Mouse (Mus musculus): ENCODE data around the gene Tnr. TPM values are rescaled to one million over a fixed set of nuclear protein-coding genes. Genes with fewer than 3 reads are reported as not detected.

Gene Tnr
- total and polyA plus RNA-seq, 2 experiments from 2014 or later = 5.4 to 51.5 TPM

GRCm38 (mm10) chr1:159645719-159646118 is 122.2 kb downstream of the Tnr start:
- Histone ChIP-seq H3K27me3 (ENCODE audit: insufficient read depth, low read length) (no peaks in the 10 kb centered on the region), H3K9me3 (ENCODE audit: low read length) (no peaks in the 10 kb centered on the region), H3K4me3 (ENCODE audit: low read length) (no peak overlapping the region), H3K9ac (replicated peaks; ENCODE audit: low read length) (no peak overlapping the region), H3K4me1 (ENCODE audit: insufficient read depth, low read length) (no peaks in the 10 kb centered on the region), H3K27ac (no peak overlapping the region), H3K36me3 (ENCODE audit: insufficient read depth, low read length) (no peaks in the 10 kb centered on the region), H3K4me2 (ENCODE audit: low read depth, low read length) (no peak overlapping the region)
- 93% methylated on average over 4 of the region's 4 CpGs for WGBS
- ATAC-seq = no peak
- DNase-seq (ENCODE audit: low spot score) = no peak
- no peak for TF ChIP-seq CTCF (IDR thresholded peaks at IDR 0.05; ENCODE audit: low read depth)

DNA sequence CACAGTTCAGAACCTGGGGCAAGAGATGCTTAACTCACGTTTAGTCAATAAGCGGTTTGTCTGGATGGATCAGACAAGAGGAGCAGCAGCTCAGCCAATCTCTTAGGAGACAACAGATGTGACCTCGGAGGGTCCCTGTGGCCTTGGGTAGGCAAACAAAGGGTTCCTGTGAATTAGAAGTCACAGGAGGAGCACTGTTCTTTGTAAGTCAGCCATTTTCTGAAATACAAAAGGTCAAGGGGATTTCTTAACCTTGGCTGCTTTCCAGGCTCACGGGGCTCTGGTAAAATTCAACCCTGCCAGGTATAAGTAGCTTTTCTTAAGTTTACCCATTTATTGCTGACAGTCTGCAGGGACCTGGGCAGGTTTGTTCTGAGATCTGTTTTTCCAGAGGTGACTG is 126.9 kb downstream of the Tnr start:
- H3K36me3 ChIP-seq (ENCODE audit: insufficient read depth, low read length) = no peaks in the 10 kb centered on the region
- no peak overlapping the region for H3K27ac ChIP-seq
- no peak overlapping the region for H3K9ac ChIP-seq (replicated peaks; ENCODE audit: low read length)
- H3K4me2 ChIP-seq (ENCODE audit: low read depth, low read length) = no peak overlapping the region
- no peaks in the 10 kb centered on the region for H3K27me3 ChIP-seq (ENCODE audit: insufficient read depth, low read length)
- ATAC-seq = no peak
- H3K9me3 ChIP-seq (ENCODE audit: low read length) = no peaks in the 10 kb centered on the region
- WGBS = 36% methylated on average over 4 of the region's 4 CpGs
- DNase-seq (ENCODE audit: low spot score) = no peak
- TF ChIP-seq CTCF (IDR thresholded peaks at IDR 0.05; ENCODE audit: low read depth) = no peak
- H3K4me1 ChIP-seq (ENCODE audit: insufficient read depth, low read length) = no peaks in the 10 kb centered on the region
- no peak overlapping the region for H3K4me3 ChIP-seq (ENCODE audit: low read length)

GRCm38 (mm10) chr1:159655241-159655640 is 131.7 kb downstream of the Tnr start:
- H3K9ac ChIP-seq (replicated peaks; ENCODE audit: low read length) = no peak overlapping the region
- H3K27ac ChIP-seq = no peak overlapping the region
- no peaks in the 10 kb centered on the region for H3K36me3 ChIP-seq (ENCODE audit: insufficient read depth, low read length)
- DNase-seq (ENCODE audit: low spot score) (no peak), ATAC-seq (no peak)
- no peaks in the 10 kb centered on the region for H3K9me3 ChIP-seq (ENCODE audit: low read length)
- no peaks in the 10 kb centered on the region for H3K27me3 ChIP-seq (ENCODE audit: insufficient read depth, low read length)
- whole genome bisulfite sequencing = 70% methylated on average over 3 of the region's 3 CpGs
- TF ChIP-seq CTCF (IDR thresholded peaks at IDR 0.05; ENCODE audit: low read depth) = no peak
- no peak overlapping the region for H3K4me2 ChIP-seq (ENCODE audit: low read depth, low read length)
- H3K4me1 ChIP-seq (ENCODE audit: insufficient read depth, low read length) = 0 out of 2 replicates have a peak, but pooled peaks cover 3% of the 10 kb centered on the region
- no peak overlapping the region for H3K4me3 ChIP-seq (ENCODE audit: low read length)

DNA sequence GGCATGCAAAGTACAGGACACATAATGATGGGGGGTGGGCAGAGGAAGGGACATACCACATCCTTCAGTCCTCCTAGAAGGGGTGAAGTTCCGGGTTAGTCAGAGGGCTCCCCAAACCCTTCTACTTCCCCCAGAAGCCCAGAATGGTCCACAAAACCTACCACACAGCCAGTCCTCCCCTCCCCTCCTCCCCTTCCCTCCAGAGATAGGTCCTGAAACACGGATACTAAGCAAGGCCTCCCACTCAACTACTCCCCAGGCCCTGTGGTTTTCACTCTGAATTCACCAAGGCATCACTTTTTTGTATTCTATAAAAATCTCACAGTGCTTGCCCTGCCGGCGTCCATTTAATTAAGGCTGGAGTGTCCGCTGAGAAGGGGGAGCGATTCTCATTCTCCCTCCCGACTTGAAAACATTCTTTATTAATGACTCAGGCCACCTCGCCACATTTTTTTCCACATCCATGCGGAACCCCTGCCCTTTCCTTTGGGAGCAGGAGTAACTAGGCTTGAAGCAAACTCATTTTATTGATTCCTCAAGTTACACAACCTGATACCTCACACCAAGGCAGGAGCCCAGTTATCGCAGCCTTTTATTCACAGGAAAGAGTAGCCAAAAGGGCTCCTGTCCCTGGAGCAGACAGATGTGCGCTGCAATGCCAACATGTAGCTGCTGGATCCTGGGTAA is 134.4 kb downstream of the Tnr start:
- Histone ChIP-seq H3K27ac (no peak overlapping the region), H3K9me3 (ENCODE audit: low read length) (no peaks in the 10 kb centered on the region), H3K4me3 (ENCODE audit: low read length) (no peak overlapping the region), H3K36me3 (ENCODE audit: insufficient read depth, low read length) (no peaks in the 10 kb centered on the region), H3K27me3 (ENCODE audit: insufficient read depth, low read length) (no peaks in the 10 kb centered on the region), H3K9ac (replicated peaks; ENCODE audit: low read length) (no peak overlapping the region), H3K4me1 (ENCODE audit: insufficient read depth, low read length) (peaks cover 3% of the 10 kb centered on the region; the same call in 1 of the 2 replicates), H3K4me2 (ENCODE audit: low read depth, low read length) (no peak overlapping the region)
- ATAC-seq (no peak), DNase-seq (ENCODE audit: low spot score) (no peak)
- WGBS = 30% methylated on average over 11 of the region's 11 CpGs
- no peak for TF ChIP-seq CTCF (IDR thresholded peaks at IDR 0.05; ENCODE audit: low read depth)

GRCm38 (mm10) chr1:159660620-159661501 is 137.3 kb downstream of the Tnr start:
- Histone ChIP-seq H3K4me3 (ENCODE audit: low read length) (no peak overlapping the region), H3K36me3 (ENCODE audit: insufficient read depth, low read length) (no peaks in the 10 kb centered on the region), H3K4me1 (ENCODE audit: insufficient read depth, low read length) (peaks cover 3% of the 10 kb centered on the region; the same call in 1 of the 2 replicates), H3K27me3 (ENCODE audit: insufficient read depth, low read length) (no peaks in the 10 kb centered on the region), H3K27ac (peak overlapping the region; percentile 61), H3K9me3 (ENCODE audit: low read length) (no peaks in the 10 kb centered on the region), H3K4me2 (ENCODE audit: low read depth, low read length) (no peak overlapping the region), H3K9ac (replicated peaks; ENCODE audit: low read length) (no peak overlapping the region)
- peak; percentile 75 for DNase-seq (ENCODE audit: low spot score)
- ATAC-seq = peak; percentile 93
- TF ChIP-seq CTCF (IDR thresholded peaks at IDR 0.05; ENCODE audit: low read depth) = no peak
- 42% methylated on average over 6 of the region's 6 CpGs for WGBS

DNA sequence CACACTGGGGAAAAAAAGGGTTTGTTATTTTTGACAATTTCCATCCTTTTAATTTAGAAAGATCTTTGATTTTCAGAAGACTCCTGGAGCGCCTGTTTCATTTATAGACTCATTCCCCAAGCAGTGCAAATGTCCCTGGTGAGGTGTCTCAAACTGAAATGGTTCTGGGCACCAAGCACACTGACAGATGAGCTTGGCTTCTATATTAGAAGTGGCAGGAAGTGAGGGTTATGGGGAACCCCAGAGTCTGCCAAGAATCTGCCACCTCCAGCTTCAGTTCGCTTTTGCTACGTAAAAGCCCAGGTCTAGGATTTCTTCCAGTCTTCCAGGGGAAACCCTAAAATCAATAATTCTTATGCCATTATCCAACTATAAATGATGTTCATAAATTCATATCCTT is 140.9 kb downstream of the Tnr start:
- ATAC-seq = no peak
- no peaks in the 10 kb centered on the region for H3K9me3 ChIP-seq (ENCODE audit: low read length)
- TF ChIP-seq CTCF (IDR thresholded peaks at IDR 0.05; ENCODE audit: low read depth) = no peak
- 60% methylated on average over 3 of the region's 3 CpGs for WGBS
- no peaks in the 10 kb centered on the region; the same call in 1 of the 2 replicates for H3K4me1 ChIP-seq (ENCODE audit: insufficient read depth, low read length)
- no peak overlapping the region for H3K27ac ChIP-seq
- no peak overlapping the region for H3K4me2 ChIP-seq (ENCODE audit: low read depth, low read length)
- H3K36me3 ChIP-seq (ENCODE audit: insufficient read depth, low read length) = no peaks in the 10 kb centered on the region
- no peak overlapping the region for H3K4me3 ChIP-seq (ENCODE audit: low read length)
- peak; percentile 33 for DNase-seq (ENCODE audit: low spot score)
- no peaks in the 10 kb centered on the region for H3K27me3 ChIP-seq (ENCODE audit: insufficient read depth, low read length)
- H3K9ac ChIP-seq (replicated peaks; ENCODE audit: low read length) = no peak overlapping the region

Measured in hindbrain, postnatal 0 days (tissue).